Mouse (Mus musculus) embryonic facial prominence, embryonic 10.5 days (tissue): ENCODE measurements around the gene Gm11361. TPM values are rescaled to one million over a fixed set of nuclear protein-coding genes. Genes with fewer than 3 reads are reported as not detected.

ENCODE experiments used
- DNase-seq: peaks from one replicate; pipeline ENCODE4 v3.0.0-alpha.2; 2017; ENCODE audit warnings: low spot score
- H3K27ac ChIP-seq: fragments of 300-500 bp; sonication (generic); replicated peaks from 2 replicates; pipeline ENCODE4 v1.5.1; 2016; ENCODE audit warnings: mild to moderate bottlenecking
- H3K27me3 ChIP-seq: fragments of 300-500 bp; sonication (generic); replicated peaks from 2 replicates; pipeline ENCODE4 v1.6.1; 2016; ENCODE audit warnings: low read depth, mild to moderate bottlenecking; ENCODE audit not compliant: poor library complexity, severe bottlenecking
- H3K36me3 ChIP-seq: fragments of 300-500 bp; sonication (generic); replicated peaks from 2 replicates; pipeline ENCODE4 v1.6.1; 2016; ENCODE audit warnings: mild to moderate bottlenecking, moderate library complexity
- H3K4me1 ChIP-seq: fragments of 300-500 bp; sonication (generic); 2 replicates; pipeline ENCODE4 v1.6.1; 2016
- H3K4me3 ChIP-seq: fragments of 300-500 bp; sonication (generic); 2 replicates; pipeline ENCODE4 v1.5.1; 2016; ENCODE audit warnings: mild to moderate bottlenecking, moderate library complexity
- H3K9me3 ChIP-seq: fragments of 300-500 bp; sonication (generic); 2 replicates; pipeline ENCODE4 v1.6.1; 2016; ENCODE audit warnings: mild to moderate bottlenecking
- WGBS: fragments of 180-500 bp; shearing (Covaris S2); methylation state at CpG from one replicate; pipeline ENCODE4 v1.1.7; 2016; 5-methylcytosine and 5-hydroxymethylcytosine counted together
- polyA plus RNA-seq: library from polyadenylated mRNA; unstranded; fragments of >200 nt; fragmentation: Nextera tagmentation; extraction: Ambion mirVana; gene quantifications from 2 replicates; pipeline ENCODE4 v1.2.1, GENCODE M21; 2016

Gene Gm11361
- 3.0 and 3.3 TPM in 2 replicates for polyA plus RNA-seq

DNA sequence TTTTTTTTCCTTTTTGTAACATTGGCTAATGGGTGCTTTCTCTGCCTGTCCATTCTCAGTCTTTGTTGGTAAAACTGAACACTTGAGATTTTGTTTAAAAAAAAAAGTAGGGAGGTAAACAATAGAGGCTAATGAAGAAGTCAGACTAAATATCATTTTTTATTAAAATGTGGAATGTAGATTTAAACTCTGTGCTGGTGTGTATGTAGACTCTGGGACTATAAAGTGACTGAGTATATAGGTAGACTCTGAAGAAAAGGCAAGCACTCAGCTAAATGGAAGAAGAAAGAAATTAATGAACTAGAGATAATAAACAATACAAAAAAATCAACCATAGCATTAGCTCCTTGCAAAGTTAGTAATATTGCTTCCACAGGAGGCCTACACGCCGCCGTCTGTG is at the start of gene Gm11361:
Gene Gm11361, plus strand, starts transcription at position 301 of the 400 bp plus-strand sequence.
- H3K27me3 ChIP-seq: no peaks in the 10 kb centered on the region
- 94% methylated on average over 3 of the region's 3 CpGs for WGBS
- H3K27ac ChIP-seq: no peak within 1 kb of the TSS
- no peaks in the 10 kb centered on the region for H3K9me3 ChIP-seq
- no peak within 1 kb of the TSS for H3K4me3 ChIP-seq
- H3K36me3 ChIP-seq: no peaks in the 10 kb centered on the region
- no peak for DNase-seq
- no peaks in the 10 kb centered on the region for H3K4me1 ChIP-seq

DNA sequence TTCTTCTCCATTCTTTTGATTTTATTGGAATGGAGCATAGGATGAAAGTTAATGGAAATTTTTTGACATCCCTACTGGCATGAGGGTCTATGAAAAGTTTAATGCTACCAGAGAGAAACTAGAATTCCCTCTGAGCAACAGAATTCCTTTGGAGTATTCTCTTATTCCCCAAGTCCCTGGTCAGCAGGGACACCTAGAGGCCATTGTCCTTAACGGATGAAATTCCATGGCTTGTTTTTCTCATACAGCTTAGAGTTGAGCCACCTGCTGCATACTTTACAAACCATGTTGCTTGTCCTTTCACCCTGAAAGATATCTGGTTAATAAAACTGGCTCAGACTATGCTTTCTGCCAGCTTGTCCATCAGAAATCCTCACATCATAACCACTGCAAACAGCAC is 7.1 kb downstream of the Gm11361 start:
- WGBS: 21% methylated on average over 1 of the region's 1 CpGs
- Histone ChIP-seq H3K27ac (no peak overlapping the region), H3K4me3 (no peak overlapping the region), H3K27me3 (no peaks in the 10 kb centered on the region), H3K4me1 (no peaks in the 10 kb centered on the region), H3K9me3 (no peaks in the 10 kb centered on the region), H3K36me3 (no peaks in the 10 kb centered on the region)
- no peak for DNase-seq

DNA sequence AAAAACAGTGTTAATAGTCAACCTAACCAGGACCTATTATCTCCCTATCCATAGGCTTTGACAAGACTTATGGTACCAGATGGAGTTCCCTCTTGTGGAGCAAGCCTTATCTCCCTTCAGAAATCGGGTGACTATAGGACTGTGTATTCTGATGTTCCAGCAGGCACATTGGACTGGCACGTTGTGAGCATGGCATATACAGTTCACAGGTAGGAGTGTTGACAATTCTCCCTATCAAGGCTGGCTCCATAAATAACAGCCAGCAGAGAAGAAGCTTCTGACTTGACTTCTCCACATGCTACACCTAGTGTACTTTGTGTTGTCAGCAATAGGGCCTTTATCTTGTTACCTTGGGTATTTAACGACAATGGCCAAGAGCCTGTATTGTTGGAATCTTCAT is 30.0 kb downstream of the Gm11361 start:
- WGBS: 91% methylated on average over 3 of the region's 3 CpGs
- no peak for DNase-seq
- no peaks in the 10 kb centered on the region for H3K36me3 ChIP-seq
- H3K27me3 ChIP-seq: no peaks in the 10 kb centered on the region
- no peaks in the 10 kb centered on the region for H3K4me1 ChIP-seq
- H3K4me3 ChIP-seq: no peak overlapping the region
- no peak overlapping the region for H3K27ac ChIP-seq
- no peaks in the 10 kb centered on the region for H3K9me3 ChIP-seq

DNA sequence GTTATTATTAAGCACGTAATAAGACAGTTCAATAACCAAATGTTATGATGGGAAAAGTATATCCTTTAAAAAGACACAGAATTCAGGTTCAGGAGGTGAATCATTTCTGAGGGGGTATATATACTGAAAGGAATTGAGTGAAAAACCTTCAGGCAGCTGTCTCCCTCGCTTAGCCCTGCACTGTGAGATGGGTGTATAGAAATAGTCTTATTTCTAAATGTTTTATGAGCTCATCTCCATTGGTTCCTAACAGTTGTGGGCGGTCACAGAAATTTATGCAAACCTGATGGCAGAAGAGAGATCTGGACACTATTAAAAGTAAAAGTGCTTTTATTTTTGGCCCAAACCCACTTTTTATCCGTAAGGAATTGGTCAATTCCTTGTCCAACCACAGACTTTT is 36.9 kb downstream of the Gm11361 start:
- H3K27ac ChIP-seq: no peak overlapping the region
- H3K9me3 ChIP-seq: no peaks in the 10 kb centered on the region
- no peaks in the 10 kb centered on the region for H3K36me3 ChIP-seq
- no peak overlapping the region for H3K4me3 ChIP-seq
- whole genome bisulfite sequencing: 70% methylated on average over 4 of the region's 4 CpGs
- no peak for DNase-seq
- H3K27me3 ChIP-seq: no peaks in the 10 kb centered on the region
- H3K4me1 ChIP-seq: peaks cover 29% of the 10 kb centered on the region

DNA sequence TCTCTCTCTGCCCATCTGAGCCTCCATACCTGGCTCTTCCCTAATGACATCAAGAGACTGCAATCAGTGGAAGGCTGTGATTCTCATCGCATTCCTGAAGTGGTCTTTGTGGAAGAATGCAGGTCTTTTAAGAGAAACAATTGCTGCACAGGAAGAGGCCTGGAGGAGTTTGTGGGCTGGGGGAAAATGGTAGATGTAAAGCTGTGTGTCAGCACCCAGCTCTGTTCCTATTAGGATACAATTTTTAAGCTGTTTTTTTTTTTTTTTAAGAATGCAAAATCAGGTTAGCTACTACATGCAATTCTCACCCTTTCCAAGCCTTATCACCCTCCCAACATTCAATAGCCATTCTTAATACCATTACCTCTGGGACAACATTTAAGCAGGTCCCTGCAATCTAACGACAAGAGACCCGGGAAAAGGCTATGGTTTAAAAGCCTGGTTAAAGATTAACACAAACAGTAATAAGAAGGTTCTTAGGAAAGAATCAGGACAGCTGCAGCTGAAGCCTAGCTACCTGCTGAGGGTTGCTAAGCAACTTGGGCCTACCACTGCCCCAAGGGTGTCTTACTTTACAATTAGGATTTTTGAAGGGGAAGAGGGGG is 37.5 kb downstream of the Gm11361 start:
- Histone ChIP-seq H3K27me3 (no peaks in the 10 kb centered on the region), H3K9me3 (no peaks in the 10 kb centered on the region), H3K27ac (peak overlapping the region; percentile 59), H3K36me3 (no peaks in the 10 kb centered on the region), H3K4me1 (peaks cover 29% of the 10 kb centered on the region), H3K4me3 (0 out of 2 replicates have a peak overlapping the region, but pooled peaks have one; percentile 5)
- peak; percentile 26 for DNase-seq
- 2% methylated on average over 3 of the region's 3 CpGs for WGBS

DNA sequence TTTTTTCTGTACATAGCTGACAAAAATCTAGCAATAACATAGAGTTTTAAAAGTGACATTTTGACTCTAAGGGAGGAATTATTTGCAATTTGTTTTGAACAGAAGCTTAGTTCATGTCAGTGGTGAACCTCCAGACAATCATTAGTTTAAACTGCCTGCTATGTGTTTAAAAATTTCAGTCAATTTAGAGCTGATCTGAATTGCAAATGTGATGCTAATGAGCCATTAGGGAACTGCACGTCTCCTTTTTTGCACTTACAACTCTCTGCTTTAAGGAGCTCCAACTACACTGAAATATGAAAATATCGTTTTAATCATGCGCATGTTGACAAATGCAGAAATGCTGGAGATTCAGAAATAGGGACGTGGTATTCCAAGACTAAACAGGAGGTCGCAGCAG is 38.2 kb downstream of the Gm11361 start:
- DNase-seq: no peak
- peak overlapping the region; percentile 30; the same call in 1 of the 2 replicates for H3K27ac ChIP-seq
- H3K27me3 ChIP-seq: no peaks in the 10 kb centered on the region
- 47% methylated on average over 5 of the region's 5 CpGs for WGBS
- no peaks in the 10 kb centered on the region for H3K36me3 ChIP-seq
- H3K9me3 ChIP-seq: no peaks in the 10 kb centered on the region
- peaks cover 29% of the 10 kb centered on the region for H3K4me1 ChIP-seq
- no peak overlapping the region for H3K4me3 ChIP-seq

DNA sequence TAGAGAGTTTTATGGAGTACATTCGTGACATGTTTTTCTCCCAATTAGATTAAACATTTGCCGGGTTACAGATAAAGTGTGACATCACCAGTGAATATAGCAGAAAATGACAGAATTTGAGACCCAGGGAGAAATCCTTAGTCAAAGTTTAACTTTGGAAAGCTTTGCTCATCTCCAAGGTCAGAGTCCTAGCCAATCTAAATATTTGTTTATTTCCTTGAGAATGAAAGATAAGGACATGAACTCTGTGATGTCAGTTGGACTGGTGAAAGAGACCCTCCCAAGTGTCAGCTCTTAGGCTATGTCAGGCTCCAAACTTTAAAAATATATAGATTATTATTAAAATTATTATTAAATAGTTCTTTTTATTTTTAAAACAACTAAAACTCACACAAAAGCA is 39.8 kb downstream of the Gm11361 start:
- WGBS: 92% methylated on average over 2 of the region's 2 CpGs
- Histone ChIP-seq H3K4me3 (no peak overlapping the region), H3K27me3 (no peaks in the 10 kb centered on the region), H3K4me1 (peaks cover 29% of the 10 kb centered on the region), H3K9me3 (no peaks in the 10 kb centered on the region), H3K27ac (no peak overlapping the region), H3K36me3 (no peaks in the 10 kb centered on the region)
- DNase-seq: no peak

DNA sequence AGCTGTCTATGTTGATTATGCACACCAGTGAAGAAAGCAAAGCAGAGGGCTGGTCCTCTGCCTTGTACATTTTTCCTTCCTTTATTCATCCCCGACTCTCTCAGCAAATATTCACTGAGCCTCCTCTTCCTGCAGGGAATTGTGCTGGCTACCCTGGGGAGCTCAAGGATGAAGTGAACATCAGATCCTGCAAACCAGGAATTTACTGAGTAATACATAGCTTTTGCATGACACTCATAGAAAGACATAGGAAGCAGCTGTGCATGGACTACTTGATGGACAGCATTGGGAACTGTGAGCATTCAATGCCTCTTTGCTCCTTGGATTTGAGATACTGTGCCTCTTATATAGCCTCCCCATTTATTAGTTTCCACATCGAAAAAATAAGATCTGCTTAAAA is 40.2 kb downstream of the Gm11361 start:
- no peaks in the 10 kb centered on the region for H3K27me3 ChIP-seq
- H3K27ac ChIP-seq: 0 out of 2 replicates have a peak overlapping the region, but pooled peaks have one; percentile 54
- H3K4me1 ChIP-seq: peaks cover 29% of the 10 kb centered on the region
- WGBS: 70% methylated on average over 2 of the region's 2 CpGs
- no peak for DNase-seq
- no peaks in the 10 kb centered on the region for H3K36me3 ChIP-seq
- no peaks in the 10 kb centered on the region for H3K9me3 ChIP-seq
- no peak overlapping the region for H3K4me3 ChIP-seq

Other genes with a start within 250 kb of the Gm11361 start
- gene Prl4a1, start 241.3 kb upstream of the Gm11361 start, polyA plus RNA-seq: not detected in 2 replicates
- not detected in 2 replicates for gene Prl5a1, start 115.0 kb upstream of the Gm11361 start, polyA plus RNA-seq